Mouse (Mus musculus) neural tube, embryonic 14.5 days (tissue): ENCODE measurements around the gene Gm28036. TPM values are rescaled to one million over a fixed set of nuclear protein-coding genes. Genes with fewer than 3 reads are reported as not detected.
A peak's percentile ranks its signal among the peaks of the same experiment; 100 is the strongest.

Source experiments
- ATAC-seq: fragments of 200-750 bp; cut with Nextera tagmentation; 2 replicates; pipeline ENCODE4 v1.8.0; 2017; ENCODE audit warnings: low read depth, mild to moderate bottlenecking, moderate TSS enrichment, moderate library complexity
- H3K27ac ChIP-seq: fragments of 300-500 bp; sonication (generic); 2 replicates; pipeline ENCODE4 v1.5.1; 2014; ENCODE audit warnings: low read depth, mild to moderate bottlenecking, control low read depth, low read length, moderate library complexity, mixed read lengths
- H3K27me3 ChIP-seq: fragments of 300-500 bp; sonication (generic); 2 replicates; pipeline ENCODE4 v1.6.1; 2014; ENCODE audit warnings: low read length; ENCODE audit not compliant: control insufficient read depth, insufficient read depth
- H3K36me3 ChIP-seq: fragments of 300-500 bp; sonication (generic); 2 replicates; pipeline ENCODE4 v1.6.1; 2014; ENCODE audit warnings: low read length, mixed read lengths; ENCODE audit not compliant: control insufficient read depth, insufficient read depth
- H3K4me1 ChIP-seq: fragments of 300-500 bp; sonication (generic); 2 replicates; pipeline ENCODE4 v1.6.1; 2014; ENCODE audit warnings: low read length; ENCODE audit not compliant: control insufficient read depth, insufficient read depth
- H3K4me2 ChIP-seq: fragments of 300-500 bp; sonication (generic); 2 replicates; pipeline ENCODE4 v1.6.1; 2014; ENCODE audit warnings: mild to moderate bottlenecking, low read depth, low read length, control low read depth
- H3K4me3 ChIP-seq: fragments of 300-500 bp; sonication (generic); 2 replicates; pipeline ENCODE4 v1.5.1; 2014; ENCODE audit warnings: low read depth, low read length, control low read depth, mixed read lengths
- H3K9ac ChIP-seq: fragments of 300-500 bp; sonication (generic); replicated peaks from 2 replicates; pipeline ENCODE4 v1.6.1; 2014; ENCODE audit warnings: low read depth, mild to moderate bottlenecking, control low read depth, low read length, mixed read lengths
- H3K9me3 ChIP-seq: fragments of 300-500 bp; sonication (generic); 2 replicates; pipeline ENCODE4 v1.6.1; 2016; ENCODE audit warnings: low read length; ENCODE audit not compliant: control insufficient read depth
- WGBS: fragments of 180-500 bp; shearing (Covaris S2); extraction: QIAGEN DNeasy Blood & Tissue Kit; methylation state at CpG from one replicate; pipeline ENCODE4 v1.1.7; 2014; 5-methylcytosine and 5-hydroxymethylcytosine counted together
- polyA plus RNA-seq: library from polyadenylated mRNA; unstranded; fragments of >200 nt; fragmentation: Nextera tagmentation; extraction: Ambion mirVana; gene quantifications from 2 replicates; pipeline ENCODE4 v1.2.1, GENCODE M21; 2014

Gm28036 gene
- polyA plus RNA-seq, 1 experiment from 2014 or later, result 9.5 TPM

GRCm38 (mm10) chr2:156073725-156074124, 53.2 kb downstream of the Gm28036 start:
- Histone ChIP-seq H3K27me3 (no peaks in the 10 kb centered on the region), H3K9ac (no peak overlapping the region), H3K4me1 (no peaks in the 10 kb centered on the region), H3K4me2 (no peak overlapping the region), H3K4me3 (no peak overlapping the region), H3K36me3 (peaks cover 68% of the 10 kb centered on the region), H3K27ac (no peak overlapping the region), H3K9me3 (no peaks in the 10 kb centered on the region)
- ATAC-seq, result no peak
- WGBS, result 98% methylated on average over 15 of the region's 15 CpGs

GRCm38 (mm10) chr2:156071236-156071635, 55.7 kb downstream of the Gm28036 start:
- 95% methylated on average over 10 of the region's 10 CpGs for WGBS
- H3K4me1 ChIP-seq, result peaks cover 2% of the 10 kb centered on the region; the same call in 1 of the 2 replicates
- H3K27ac ChIP-seq, result no peak overlapping the region
- no peaks in the 10 kb centered on the region for H3K9me3 ChIP-seq
- H3K36me3 ChIP-seq, result peaks cover 53% of the 10 kb centered on the region
- H3K4me3 ChIP-seq, result no peak overlapping the region
- H3K27me3 ChIP-seq, result no peaks in the 10 kb centered on the region
- ATAC-seq, result no peak
- H3K9ac ChIP-seq, result no peak overlapping the region
- H3K4me2 ChIP-seq, result no peak overlapping the region

- Histone ChIP-seq H3K27ac (no peak overlapping the region), H3K4me1 (peaks cover 3% of the 10 kb centered on the region; the same call in 1 of the 2 replicates), H3K36me3 (peaks cover 21% of the 10 kb centered on the region), H3K27me3 (no peaks in the 10 kb centered on the region; the same call in 1 of the 2 replicates), H3K4me2 (no peak overlapping the region), H3K4me3 (no peak overlapping the region), H3K9ac (no peak overlapping the region), H3K9me3 (no peaks in the 10 kb centered on the region)
- WGBS, result 92% methylated on average over 10 of the region's 10 CpGs
- ATAC-seq, result no peak
Measured at GRCm38 (mm10) chr2:156067916-156068315, 59.0 kb downstream of the Gm28036 start.

- peak overlapping the region; percentile 87 for H3K4me2 ChIP-seq
- peak; percentile 31; the same call in 1 of the 2 replicates for ATAC-seq
- WGBS, result 28% methylated on average over 10 of the region's 10 CpGs
- peaks cover 13% of the 10 kb centered on the region for H3K36me3 ChIP-seq
- peak overlapping the region; percentile 79 for H3K4me3 ChIP-seq
- peaks cover 3% of the 10 kb centered on the region; the same call in 1 of the 2 replicates for H3K4me1 ChIP-seq
- H3K9me3 ChIP-seq, result no peaks in the 10 kb centered on the region
- H3K27me3 ChIP-seq, result no peaks in the 10 kb centered on the region; the same call in 1 of the 2 replicates
- no peak overlapping the region for H3K27ac ChIP-seq
- H3K9ac ChIP-seq, result peak overlapping the region; percentile 78
Measured at GRCm38 (mm10) chr2:156066126-156066525, 60.8 kb downstream of the Gm28036 start.

- under 1% methylated on average over 72 of the region's 81 CpGs for WGBS
- peak; percentile 77 for ATAC-seq
- Histone ChIP-seq H3K4me1 (peaks cover 3% of the 10 kb centered on the region; the same call in 1 of the 2 replicates), H3K27me3 (no peaks in the 10 kb centered on the region; the same call in 1 of the 2 replicates), H3K4me2 (peak within 1 kb of the TSS; percentile 87), H3K27ac (peak within 1 kb of the TSS; percentile 87), H3K36me3 (peaks cover 13% of the 10 kb centered on the region), H3K9ac (peak within 1 kb of the TSS; percentile 78), H3K9me3 (no peaks in the 10 kb centered on the region), H3K4me3 (peak within 1 kb of the TSS; percentile 79)
Measured at GRCm38 (mm10) chr2:156065099-156066041, 61.5 kb downstream of the Gm28036 start, which contains the start of gene Spag4. Spag4 (plus strand) TSS chr2:156065175.

GRCm38 (mm10) chr2:156052816-156053215, 74.1 kb downstream of the Gm28036 start, which contains the start of gene Fer1l4:
Fer1l4 (minus strand) TSS chr2:156052947.
- Histone ChIP-seq H3K9me3 (no peaks in the 10 kb centered on the region), H3K9ac (no peak within 1 kb of the TSS)
- WGBS, result 87% methylated on average over 9 of the region's 9 CpGs

GRCm38 (mm10) chr2:156047929-156048328, 79.0 kb downstream of the Gm28036 start:
- H3K4me2 ChIP-seq, result no peak overlapping the region

More at GRCm38 (mm10) chr2:156052816-156053215, 74.1 kb downstream of the Gm28036 start, which contains the start of gene Fer1l4:
- no peak within 1 kb of the TSS for H3K4me3 ChIP-seq
- ATAC-seq, result no peak
- no peak within 1 kb of the TSS for H3K27ac ChIP-seq
- no peaks in the 10 kb centered on the region for H3K4me1 ChIP-seq
- no peaks in the 10 kb centered on the region for H3K36me3 ChIP-seq
- no peak within 1 kb of the TSS for H3K4me2 ChIP-seq
- no peaks in the 10 kb centered on the region; the same call in 1 of the 2 replicates for H3K27me3 ChIP-seq

GRCm38 (mm10) chr2:156042903-156043302, 84.0 kb downstream of the Gm28036 start:
- WGBS, result 89% methylated on average over 8 of the region's 8 CpGs
- no peak overlapping the region for H3K9ac ChIP-seq
- no peaks in the 10 kb centered on the region for H3K9me3 ChIP-seq
- no peaks in the 10 kb centered on the region for H3K4me1 ChIP-seq
- no peak overlapping the region for H3K4me2 ChIP-seq
- ATAC-seq, result no peak
- no peak overlapping the region for H3K27ac ChIP-seq
- no peak overlapping the region for H3K4me3 ChIP-seq
- no peaks in the 10 kb centered on the region for H3K36me3 ChIP-seq
- H3K27me3 ChIP-seq, result peaks cover 3% of the 10 kb centered on the region; the same call in 1 of the 2 replicates

More at GRCm38 (mm10) chr2:156047929-156048328, 79.0 kb downstream of the Gm28036 start:
- no peak overlapping the region for H3K9ac ChIP-seq
- H3K36me3 ChIP-seq, result no peaks in the 10 kb centered on the region
- ATAC-seq, result no peak
- H3K4me3 ChIP-seq, result no peak overlapping the region
- H3K27ac ChIP-seq, result no peak overlapping the region
- no peaks in the 10 kb centered on the region for H3K9me3 ChIP-seq
- WGBS, result 5% methylated on average over 19 of the region's 19 CpGs
- peaks cover 3% of the 10 kb centered on the region; the same call in 1 of the 2 replicates for H3K27me3 ChIP-seq
- H3K4me1 ChIP-seq, result no peaks in the 10 kb centered on the region

GRCm38 (mm10) chr2:156039390-156039789, 87.5 kb downstream of the Gm28036 start:
- no peaks in the 10 kb centered on the region for H3K9me3 ChIP-seq
- H3K4me1 ChIP-seq, result no peaks in the 10 kb centered on the region
- no peak overlapping the region for H3K4me3 ChIP-seq
- no peak overlapping the region for H3K4me2 ChIP-seq
- no peak overlapping the region for H3K27ac ChIP-seq
- no peak for ATAC-seq
- H3K36me3 ChIP-seq, result no peaks in the 10 kb centered on the region
- H3K9ac ChIP-seq, result no peak overlapping the region
- no peaks in the 10 kb centered on the region for H3K27me3 ChIP-seq
- WGBS, result 92% methylated on average over 3 of the region's 3 CpGs
